Mouse (Mus musculus): ENCODE data around the gene Rfx3.

Rfx3 gene

GRCm38 (mm10) chr19:27905976-27906375, 105.0 kb downstream of the Rfx3 start:
- DNase-seq (ENCODE audit: low spot score): no peak

GRCm38 (mm10) chr19:27905172-27905571, 105.8 kb downstream of the Rfx3 start:
- no peak for DNase-seq (ENCODE audit: low spot score)

GRCm38 (mm10) chr19:27904655-27905054, 106.3 kb downstream of the Rfx3 start:
- peak; percentile 65 for DNase-seq (ENCODE audit: low spot score)

- DNase-seq (ENCODE audit: low spot score): no peak
Observed at GRCm38 (mm10) chr19:27904209-27904608, 106.8 kb downstream of the Rfx3 start.

GRCm38 (mm10) chr19:27902601-27903000, 108.4 kb downstream of the Rfx3 start:
- no peak for DNase-seq (ENCODE audit: low spot score)

GRCm38 (mm10) chr19:27901693-27902092, 109.3 kb downstream of the Rfx3 start:
- no peak for DNase-seq (ENCODE audit: low spot score)

GRCm38 (mm10) chr19:27884520-27884919, 126.4 kb downstream of the Rfx3 start:
- no peak for DNase-seq (ENCODE audit: low spot score)

GRCm38 (mm10) chr19:27877429-27877828, 133.5 kb downstream of the Rfx3 start:
- DNase-seq (ENCODE audit: low spot score): no peak

GRCm38 (mm10) chr19:27870794-27871193, 140.2 kb downstream of the Rfx3 start:
- DNase-seq (ENCODE audit: low spot score): no peak

- DNase-seq (ENCODE audit: low spot score): no peak
Observed at GRCm38 (mm10) chr19:27859641-27860040, 151.3 kb downstream of the Rfx3 start.

GRCm38 (mm10) chr19:27848946-27849345, 162.0 kb downstream of the Rfx3 start:
- DNase-seq (ENCODE audit: low spot score): no peak

- DNase-seq (ENCODE audit: low spot score): no peak
Observed at GRCm38 (mm10) chr19:27847055-27847454, 163.9 kb downstream of the Rfx3 start.

- DNase-seq (ENCODE audit: low spot score): no peak
Observed at GRCm38 (mm10) chr19:27838635-27839034, 172.3 kb downstream of the Rfx3 start.

- DNase-seq (ENCODE audit: low spot score): no peak
Observed at GRCm38 (mm10) chr19:27838041-27838440, 172.9 kb downstream of the Rfx3 start.

- DNase-seq (ENCODE audit: low spot score): no peak
Observed at GRCm38 (mm10) chr19:27832448-27832847, 178.5 kb downstream of the Rfx3 start.

- no peak for DNase-seq (ENCODE audit: low spot score)
Observed at GRCm38 (mm10) chr19:27828316-27828715, 182.7 kb downstream of the Rfx3 start.

GRCm38 (mm10) chr19:27817661-27818060, 193.3 kb downstream of the Rfx3 start:
- no peak for DNase-seq (ENCODE audit: low spot score)

GRCm38 (mm10) chr19:27780030-27780429, 230.9 kb downstream of the Rfx3 start:
- DNase-seq (ENCODE audit: low spot score): peak; percentile 46

GRCm38 (mm10) chr19:27770716-27771265, 240.2 kb downstream of the Rfx3 start:
- DNase-seq (ENCODE audit: low spot score): no peak

- no peak for DNase-seq (ENCODE audit: low spot score)
Observed at GRCm38 (mm10) chr19:27768444-27768843, 242.5 kb downstream of the Rfx3 start.

- DNase-seq (ENCODE audit: low spot score): no peak
Observed at GRCm38 (mm10) chr19:27760309-27760708, 250.7 kb downstream of the Rfx3 start.

GRCm38 (mm10) chr19:27759347-27759746, 251.6 kb downstream of the Rfx3 start:
- DNase-seq (ENCODE audit: low spot score): no peak

GRCm38 (mm10) chr19:27747301-27747700, 263.7 kb downstream of the Rfx3 start:
- DNase-seq (ENCODE audit: low spot score): no peak

- no peak for DNase-seq (ENCODE audit: low spot score)
Observed at GRCm38 (mm10) chr19:27738908-27739307, 272.1 kb downstream of the Rfx3 start.

- no peak for DNase-seq (ENCODE audit: low spot score)
Observed at GRCm38 (mm10) chr19:27736571-27736970, 274.4 kb downstream of the Rfx3 start.

All from layer of hippocampus, adult 11-12 months (tissue).